Comparison of ENCODE assay signal across 8 mouse cellular contexts in genomic region chr1:192092879-192093660, GRCm38 (mm10). TPM values are rescaled to one million over a fixed set of nuclear protein-coding genes. Genes with fewer than 3 reads are reported as not detected.
DNase-seq lines count a peak whose midpoint lies in the region; ATAC-seq and TF ChIP-seq lines count a peak whose summit lies in the region.

No protein-coding gene starts in this region.

- intact Hi-C loops in heart, postnatal 25 days (cut with DNase I) = loop anchor here (1.0 to 5.0 kb wide), 4 partner anchors 32 to 516 kb away; partner anchors contain the start of genes Dtl and Ints7

- no peak for TF ChIP-seq POLR2A in lung, adult 2 months (IDR thresholded peaks at IDR 0.05; ENCODE audit: borderline replicate concordance, extremely low read depth, low read depth, low read length)

- peak; percentile 90 for ATAC-seq in forebrain, embryonic 16.5 days
- ATAC-seq in neural tube, embryonic 15.5 days (ENCODE audit: low FRiP score) = peak; percentile 93

- peak; percentile 91 for TF ChIP-seq CTCF in lung, adult 2 months (IDR thresholded peaks at IDR 0.05; ENCODE audit: insufficient read depth, low read length)

- peaks cover 8% of the 10 kb centered on the region for H3K4me1 ChIP-seq in forebrain, embryonic 16.5 days (replicated peaks; ENCODE audit: control insufficient read depth, insufficient read depth, low read length)
- H3K4me1 ChIP-seq in lung, adult 2 months (ENCODE audit: control insufficient read depth, insufficient read depth, low read length) = peaks cover 8% of the 10 kb centered on the region
- H3K4me1 ChIP-seq in neural tube, embryonic 15.5 days = peaks cover 7% of the 10 kb centered on the region

- H3K27ac ChIP-seq in forebrain, embryonic 16.5 days (ENCODE audit: low read length) = no peak overlapping the region
- H3K27ac ChIP-seq in neural tube, embryonic 15.5 days (replicated peaks) = 0 out of 2 replicates have a peak overlapping the region, but pooled peaks have one; percentile 20

- H3K4me3 ChIP-seq in forebrain, embryonic 16.5 days (replicated peaks; ENCODE audit: low read length) = peak overlapping the region; percentile 71
- H3K4me3 ChIP-seq in lung, adult 2 months (replicated peaks; ENCODE audit: extremely low read depth, low read depth, low read length) = peak overlapping the region; percentile 10
- H3K4me3 ChIP-seq in neural tube, embryonic 15.5 days (replicated peaks) = peak overlapping the region; percentile 53

- no peaks in the 10 kb centered on the region for H3K9me3 ChIP-seq in forebrain, embryonic 16.5 days (ENCODE audit: control insufficient read depth, low read length)
- no peaks in the 10 kb centered on the region for H3K9me3 ChIP-seq in neural tube, embryonic 15.5 days (replicated peaks)

- peak overlapping the region; percentile 70 for H3K9ac ChIP-seq in forebrain, embryonic 16.5 days (replicated peaks; ENCODE audit: low read depth, low read length)
- peak overlapping the region; percentile 52 for H3K9ac ChIP-seq in neural tube, embryonic 15.5 days (replicated peaks)

- 33% methylated on average over 16 of the region's 16 CpGs for WGBS in forebrain, embryonic 16.5 days
- WGBS in lung, adult 2 months = 30% methylated on average over 16 of the region's 16 CpGs
- 34% methylated on average over 16 of the region's 16 CpGs for WGBS in neural tube, embryonic 15.5 days

- H3K27me3 ChIP-seq in forebrain, embryonic 16.5 days (replicated peaks; ENCODE audit: control insufficient read depth, insufficient read depth, low read length) = 0 out of 2 replicates have a peak, but pooled peaks cover 3% of the 10 kb centered on the region
- peaks cover 18% of the 10 kb centered on the region for H3K27me3 ChIP-seq in neural tube, embryonic 15.5 days (replicated peaks)

- peaks cover 3% of the 10 kb centered on the region; the same call in 1 of the 2 replicates for H3K36me3 ChIP-seq in forebrain, embryonic 16.5 days (ENCODE audit: control insufficient read depth, insufficient read depth)
- H3K36me3 ChIP-seq in neural tube, embryonic 15.5 days = peaks cover 8% of the 10 kb centered on the region; the same call in 1 of the 2 replicates

- peak overlapping the region; percentile 98 for H3K4me2 ChIP-seq in forebrain, embryonic 16.5 days (ENCODE audit: low read length)
- H3K4me2 ChIP-seq in neural tube, embryonic 15.5 days = peak overlapping the region; percentile 88

- peak; percentile 91 for DNase-seq in MN1 (ENCODE audit: low spot score)
- DNase-seq in cerebellum, adult 18-20 months = peak; percentile 81 to 87
- peak; percentile 69 for DNase-seq in heart, postnatal 25 days (ENCODE audit: low spot score)
- peak; percentile 74 to 95 for DNase-seq in layer of hippocampus, adult 18-20 months (ENCODE audit: low spot score in 2 of 2)
- peak; percentile 80 for DNase-seq in lung, adult 2 months
- DNase-seq in thymus, adult 18-20 months = peak; percentile 61 to 76

RNA-seq across cellular contexts. Expression of gene Traf5, which starts 0.7 kb away (rescaled TPM):
- polyA plus RNA-seq in forebrain, embryonic 16.5 days (2015; fragmentation: Nextera tagmentation; extraction: Ambion mirVana) = 3.1 and 3.6 TPM in 2 replicates
- total RNA-seq in heart, postnatal 25 days (2021) = 1 to 10 TPM; 7.0 to 7.5 TPM
- total RNA-seq in layer of hippocampus, adult 18-20 months (2021) = 1 to 10 TPM; 3.3 to 4.6 TPM
- polyA plus RNA-seq in lung, adult 2 months (2012; rRNA removed) = 16.2 and 23.5 TPM in 2 replicates
- polyA plus RNA-seq in neural tube, embryonic 15.5 days (2015; fragmentation: Nextera tagmentation; extraction: Ambion mirVana) = 1.7 and 5.8 TPM in 2 replicates

RNA-seq across cellular contexts. Expression of gene Rcor3, which starts 44.8 kb away (rescaled TPM):
- polyA plus RNA-seq in forebrain, embryonic 16.5 days (2015; fragmentation: Nextera tagmentation; extraction: Ambion mirVana) = 25.5 and 27.3 TPM in 2 replicates
- total RNA-seq in heart, postnatal 25 days (2021) = 10 to 100 TPM; 32.1 to 35.8 TPM
- 10 to 100 TPM; 42.4 to 45.8 TPM for total RNA-seq in layer of hippocampus, adult 18-20 months (2021)
- polyA plus RNA-seq in lung, adult 2 months (2012; rRNA removed) = 31.4 and 35.2 TPM in 2 replicates
- 36.0 and 38.3 TPM in 2 replicates for polyA plus RNA-seq in neural tube, embryonic 15.5 days (2015; fragmentation: Nextera tagmentation; extraction: Ambion mirVana)

Comparison
In these comparisons a context has a peak if more than half of its experiments do, and no peak if none do; other contexts are left out.
1. H3K4me3 ChIP-seq: peak in every context shown above with its lines; median percentile 71 in forebrain, embryonic 16.5 days; 53 in neural tube, embryonic 15.5 days; 10 in lung, adult 2 months.